Mouse (Mus musculus): ENCODE data around the gene Avpr1b.

GRCm38 (mm10) chr1:131637791-131638540 lies 38.9 kb downstream of the Avpr1b start, which contains the start of gene Ctse:
- no peak for TF ChIP-seq POLR2A (IDR thresholded peaks at IDR 0.05; ENCODE audit: low read depth, low read length)
- TF ChIP-seq CTCF (IDR thresholded peaks at IDR 0.05; ENCODE audit: extremely low read depth, insufficient read length, insufficient replicate concordance, low read depth, low read length): no peak

Measured in small intestine, adult 2 months (tissue).